ENCODE assay signal across 18 mouse cellular contexts in the genomic region with DNA sequence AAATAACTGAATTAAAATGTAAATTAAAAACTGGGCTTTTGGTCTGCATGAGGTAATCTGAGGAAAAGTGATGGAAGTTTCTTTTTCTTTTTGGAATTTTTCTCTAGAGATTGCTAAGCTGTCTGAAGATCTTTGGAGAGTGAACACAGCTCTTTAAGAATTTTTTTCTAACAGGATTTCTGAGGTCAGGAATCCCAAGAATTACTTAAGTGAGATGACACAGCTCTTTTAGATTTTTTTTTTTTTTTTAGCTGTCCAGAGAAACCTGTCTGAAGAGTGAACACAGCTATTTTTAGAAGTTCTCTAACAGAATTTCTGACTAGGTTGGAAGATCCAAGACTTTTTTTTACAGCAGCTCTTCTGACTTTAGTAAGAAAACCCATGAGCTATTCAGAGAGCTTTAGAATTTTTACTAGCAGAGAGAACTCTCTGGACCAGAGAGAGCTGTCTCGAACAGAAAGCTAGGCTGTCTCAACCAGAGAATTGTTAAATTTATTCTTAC.
"Had no signal": no experiment of that assay in that cellular context is flagged by ENCODE, and none has a peak within 500 bp of the region (broad histone marks: within the 10 kb centered on the region; RNA-seq: fewer than 3 reads in every experiment).

No protein-coding gene starts in this region.

- ATAC-seq: intestine, postnatal 0 days; midbrain, embryonic 15.5 days had no signal

- H3K27me3 ChIP-seq: kidney, embryonic 15.5 days; liver, embryonic 13.5 days; midbrain, embryonic 12.5 days; midbrain, embryonic 15.5 days; neural tube, embryonic 12.5 days; neural tube, embryonic 15.5 days; stomach, embryonic 15.5 days had no signal

- H3K4me3 ChIP-seq: kidney, embryonic 15.5 days; liver, embryonic 13.5 days; midbrain, embryonic 12.5 days; midbrain, embryonic 15.5 days; neural tube, embryonic 12.5 days; neural tube, embryonic 15.5 days; stomach, embryonic 15.5 days had no signal

- H3K27ac ChIP-seq: kidney, embryonic 15.5 days; liver, embryonic 13.5 days; macrophage; midbrain, embryonic 12.5 days; midbrain, embryonic 15.5 days; neural tube, embryonic 12.5 days; neural tube, embryonic 15.5 days; stomach, embryonic 15.5 days had no signal

- DNase-seq: kidney, adult 2 months; kidney, postnatal 10 days; kidney, postnatal 4 days; liver, embryonic 13.5 days; lung, embryonic 14.5 days; retina, postnatal 1 day; right cerebral cortex, postnatal 25 days; spleen, adult 18-20 months; thymus, postnatal 14 days; thymus, postnatal 4 days had no signal

- H3K9me3 ChIP-seq: kidney, embryonic 15.5 days; liver, embryonic 13.5 days; midbrain, embryonic 12.5 days; midbrain, embryonic 15.5 days; neural tube, embryonic 12.5 days; neural tube, embryonic 15.5 days; stomach, embryonic 15.5 days had no signal

- H3K9ac ChIP-seq: kidney, embryonic 15.5 days; liver, embryonic 13.5 days; lung, embryonic 14.5 days; midbrain, embryonic 12.5 days; midbrain, embryonic 15.5 days; neural tube, embryonic 12.5 days; neural tube, embryonic 15.5 days; stomach, embryonic 15.5 days had no signal

- H3K4me2 ChIP-seq: kidney, embryonic 15.5 days; liver, embryonic 13.5 days; lung, embryonic 14.5 days; midbrain, embryonic 12.5 days; midbrain, embryonic 15.5 days; neural tube, embryonic 12.5 days; neural tube, embryonic 15.5 days; stomach, embryonic 15.5 days had no signal

- H3K4me1 ChIP-seq: kidney, embryonic 15.5 days; liver, embryonic 13.5 days; midbrain, embryonic 12.5 days; midbrain, embryonic 15.5 days; neural tube, embryonic 15.5 days; stomach, embryonic 15.5 days had no signal

- H3K36me3 ChIP-seq: kidney, embryonic 15.5 days; liver, embryonic 13.5 days; midbrain, embryonic 12.5 days; midbrain, embryonic 15.5 days; neural tube, embryonic 12.5 days; neural tube, embryonic 15.5 days; stomach, embryonic 15.5 days had no signal
